Mouse (Mus musculus): ENCODE data around the gene Dgkz. TPM values are rescaled to one million over a fixed set of nuclear protein-coding genes. Genes with fewer than 3 reads are reported as not detected.

The Dgkz gene
- polyA plus RNA-seq, 1 experiment from 2014 or later, result 34.8 TPM

GRCm38 (mm10) chr2:91958049-91958448 lies 17.6 kb downstream of the Dgkz start:
- Histone ChIP-seq H3K36me3 (no peaks in the 10 kb centered on the region), H3K4me2 (no peak overlapping the region), H3K9ac (replicated peaks) (no peak overlapping the region), H3K4me1 (peaks cover 72% of the 10 kb centered on the region), H3K4me3 (replicated peaks) (no peak overlapping the region), H3K27ac (replicated peaks) (no peak overlapping the region), H3K27me3 (replicated peaks) (no peaks in the 10 kb centered on the region), H3K9me3 (replicated peaks) (no peaks in the 10 kb centered on the region)
- no peak for ATAC-seq (ENCODE audit: low FRiP score)
- 83% methylated on average over 8 of the region's 8 CpGs for WGBS

DNA sequence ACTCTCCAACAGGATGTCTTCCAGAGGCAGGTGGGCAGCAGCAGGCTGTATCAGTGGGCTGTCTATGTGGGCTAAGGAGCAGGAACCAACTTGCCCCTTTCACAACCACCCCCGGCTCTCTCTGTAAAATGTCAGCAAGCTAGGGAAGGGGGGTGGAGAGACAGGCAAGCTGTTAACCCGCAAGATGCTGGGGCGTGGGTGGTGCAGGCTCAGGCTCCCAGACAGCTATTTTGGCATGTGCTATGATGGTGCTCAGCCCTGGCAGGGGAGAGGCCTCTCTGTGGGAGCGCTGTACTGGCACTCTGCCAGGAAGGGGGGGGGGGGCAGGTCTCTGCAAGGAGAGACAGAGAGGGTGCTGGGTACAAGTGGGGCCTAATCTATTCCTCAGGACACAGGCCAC lies 18.6 kb downstream of the Dgkz start:
- WGBS, result 33% methylated on average over 4 of the region's 4 CpGs
- Histone ChIP-seq H3K27me3 (replicated peaks) (no peaks in the 10 kb centered on the region), H3K9me3 (replicated peaks) (no peaks in the 10 kb centered on the region), H3K9ac (replicated peaks) (no peak overlapping the region), H3K4me2 (no peak overlapping the region), H3K4me1 (peaks cover 63% of the 10 kb centered on the region), H3K36me3 (no peaks in the 10 kb centered on the region), H3K4me3 (replicated peaks) (no peak overlapping the region), H3K27ac (replicated peaks) (0 out of 2 replicates have a peak overlapping the region, but pooled peaks have one; percentile 13)
- ATAC-seq (ENCODE audit: low FRiP score), result no peak

DNA sequence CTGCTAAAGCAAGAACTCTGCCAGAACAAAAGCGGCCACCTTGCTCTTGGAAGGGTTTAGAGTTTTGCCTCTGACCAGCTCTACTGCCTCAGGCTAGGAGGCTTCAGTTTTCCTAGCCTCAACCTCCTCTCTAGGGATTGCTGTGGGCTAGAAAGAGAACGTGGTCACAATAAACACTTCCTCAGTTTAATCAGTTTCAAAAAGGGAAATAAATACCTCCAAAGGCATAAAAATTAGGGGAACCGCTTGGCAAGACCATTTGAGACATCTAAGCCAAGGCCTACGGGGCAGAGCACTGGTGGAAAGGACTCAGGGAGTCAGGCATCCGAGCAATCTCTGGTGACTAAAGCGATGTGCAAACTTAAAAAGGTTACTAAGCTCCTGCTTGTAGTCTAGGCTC lies 19.8 kb downstream of the Dgkz start:
- H3K4me3 ChIP-seq (replicated peaks), result no peak overlapping the region
- H3K27me3 ChIP-seq (replicated peaks), result no peaks in the 10 kb centered on the region
- peaks cover 51% of the 10 kb centered on the region for H3K4me1 ChIP-seq
- no peak overlapping the region for H3K27ac ChIP-seq (replicated peaks)
- no peaks in the 10 kb centered on the region for H3K36me3 ChIP-seq
- ATAC-seq (ENCODE audit: low FRiP score), result no peak
- 82% methylated on average over 6 of the region's 6 CpGs for WGBS
- H3K9ac ChIP-seq (replicated peaks), result no peak overlapping the region
- H3K9me3 ChIP-seq (replicated peaks), result no peaks in the 10 kb centered on the region
- H3K4me2 ChIP-seq, result no peak overlapping the region

- Histone ChIP-seq H3K27me3 (replicated peaks) (no peaks in the 10 kb centered on the region), H3K4me3 (replicated peaks) (no peak overlapping the region), H3K36me3 (no peaks in the 10 kb centered on the region), H3K9ac (replicated peaks) (no peak overlapping the region), H3K9me3 (replicated peaks) (no peaks in the 10 kb centered on the region), H3K4me2 (no peak overlapping the region), H3K4me1 (peaks cover 54% of the 10 kb centered on the region), H3K27ac (replicated peaks) (no peak overlapping the region)
- 74% methylated on average over 4 of the region's 4 CpGs for WGBS
- ATAC-seq (ENCODE audit: low FRiP score), result no peak
These were observed 20.5 kb downstream of the Dgkz start for GRCm38 (mm10) chr2:91955121-91955591.

- 22% methylated on average over 5 of the region's 5 CpGs for WGBS
- peak overlapping the region; percentile 45; the same call in 1 of the 2 replicates for H3K27ac ChIP-seq (replicated peaks)
- no peak overlapping the region for H3K9ac ChIP-seq (replicated peaks)
- H3K4me3 ChIP-seq (replicated peaks), result no peak overlapping the region
- no peak overlapping the region for H3K4me2 ChIP-seq
- H3K9me3 ChIP-seq (replicated peaks), result no peaks in the 10 kb centered on the region
- ATAC-seq (ENCODE audit: low FRiP score), result no peak; the same call in 1 of the 2 replicates
- no peaks in the 10 kb centered on the region for H3K36me3 ChIP-seq
- H3K27me3 ChIP-seq (replicated peaks), result no peaks in the 10 kb centered on the region
- H3K4me1 ChIP-seq, result peaks cover 54% of the 10 kb centered on the region
These were observed 21.8 kb downstream of the Dgkz start for GRCm38 (mm10) chr2:91953825-91954224.

GRCm38 (mm10) chr2:91950275-91951085 lies 25.2 kb downstream of the Dgkz start:
- 16% methylated on average over 15 of the region's 15 CpGs for WGBS
- peaks cover 62% of the 10 kb centered on the region for H3K4me1 ChIP-seq
- peak; percentile 35 for ATAC-seq (ENCODE audit: low FRiP score)
- no peaks in the 10 kb centered on the region for H3K27me3 ChIP-seq (replicated peaks)
- H3K9me3 ChIP-seq (replicated peaks), result no peaks in the 10 kb centered on the region
- H3K4me2 ChIP-seq, result peak overlapping the region; percentile 29
- no peaks in the 10 kb centered on the region for H3K36me3 ChIP-seq
- H3K27ac ChIP-seq (replicated peaks), result peak overlapping the region; percentile 67
- H3K4me3 ChIP-seq (replicated peaks), result no peak overlapping the region
- H3K9ac ChIP-seq (replicated peaks), result 0 out of 2 replicates have a peak overlapping the region, but pooled peaks have one; percentile 4

DNA sequence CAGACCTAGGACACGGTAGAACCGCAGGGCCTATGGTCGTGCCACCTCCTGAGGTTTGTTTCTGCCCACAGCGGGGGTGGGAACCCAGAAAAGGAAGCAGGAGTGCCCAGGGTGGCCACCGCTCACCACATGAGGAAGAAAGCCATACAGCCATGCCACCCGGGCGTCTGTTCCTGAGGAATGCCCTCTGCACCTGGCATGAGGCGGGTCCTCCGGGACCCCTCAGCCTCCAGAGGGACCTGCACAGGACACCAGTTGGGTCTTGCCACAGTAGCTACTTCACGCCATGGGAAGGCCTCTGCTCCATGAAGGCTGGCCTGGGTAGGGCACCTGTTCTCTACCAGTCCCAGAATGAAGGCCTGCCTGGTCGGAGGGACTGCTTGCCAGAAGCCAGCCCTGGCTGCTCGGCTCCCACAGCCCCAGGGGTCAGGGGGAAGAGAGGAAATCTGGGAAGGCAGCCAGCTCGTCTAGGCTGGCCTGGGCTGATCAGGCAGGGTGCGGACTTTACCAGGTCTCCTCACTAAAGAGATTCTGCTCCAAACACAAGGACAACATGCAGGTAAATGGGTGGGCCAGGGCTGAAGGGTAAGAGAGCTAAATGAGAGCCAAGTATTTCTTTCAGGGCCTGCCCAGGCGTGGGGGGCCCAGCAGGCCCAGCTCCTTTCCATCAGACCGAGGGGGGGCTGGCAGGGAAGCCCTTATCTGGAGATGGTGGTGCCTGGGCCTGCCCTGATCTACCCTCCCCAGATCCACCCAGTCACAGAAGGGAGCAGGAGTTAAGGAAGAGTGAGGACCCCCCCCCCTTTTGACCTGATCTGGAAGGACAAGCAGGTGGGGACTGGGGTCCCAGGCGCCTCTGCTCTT lies 26.0 kb downstream of the Dgkz start:
- H3K4me1 ChIP-seq, result peaks cover 63% of the 10 kb centered on the region
- H3K4me2 ChIP-seq, result peak overlapping the region; percentile 29
- 0 out of 2 replicates have a peak overlapping the region, but pooled peaks have one; percentile 4 for H3K9ac ChIP-seq (replicated peaks)
- ATAC-seq (ENCODE audit: low FRiP score), result 0 out of 2 replicates have a peak, but pooled peaks have one; percentile 15
- 68% methylated on average over 17 of the region's 17 CpGs for WGBS
- no peaks in the 10 kb centered on the region for H3K36me3 ChIP-seq
- no peaks in the 10 kb centered on the region for H3K9me3 ChIP-seq (replicated peaks)
- no peak overlapping the region for H3K4me3 ChIP-seq (replicated peaks)
- H3K27ac ChIP-seq (replicated peaks), result peak overlapping the region; percentile 67
- H3K27me3 ChIP-seq (replicated peaks), result no peaks in the 10 kb centered on the region

DNA sequence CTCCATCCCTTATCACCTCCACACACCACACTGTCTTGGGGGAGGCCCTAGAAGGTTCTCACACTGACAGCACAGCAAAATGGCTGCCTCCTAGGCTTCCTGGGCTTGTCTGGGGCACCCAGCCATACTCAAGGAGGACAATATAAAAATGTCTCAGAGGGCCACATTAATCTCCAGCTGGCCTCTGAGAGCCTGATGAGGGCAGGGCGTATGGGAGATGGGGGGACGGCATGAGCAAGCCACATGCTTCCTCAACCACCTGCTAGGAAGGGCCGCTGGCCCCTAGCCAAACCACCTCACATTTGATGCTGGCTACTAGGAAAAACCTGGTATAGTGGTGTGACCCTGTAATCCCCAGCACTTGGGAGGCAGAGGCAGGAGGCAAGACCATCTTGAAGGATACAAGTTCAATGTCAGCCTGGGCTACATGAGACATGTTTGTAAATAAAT lies 26.8 kb downstream of the Dgkz start:
- WGBS, result 67% methylated on average over 3 of the region's 3 CpGs
- H3K27me3 ChIP-seq (replicated peaks), result no peaks in the 10 kb centered on the region
- no peaks in the 10 kb centered on the region for H3K9me3 ChIP-seq (replicated peaks)
- H3K27ac ChIP-seq (replicated peaks), result peak overlapping the region; percentile 67; the same call in 1 of the 2 replicates
- ATAC-seq (ENCODE audit: low FRiP score), result no peak
- no peaks in the 10 kb centered on the region for H3K36me3 ChIP-seq
- peaks cover 66% of the 10 kb centered on the region for H3K4me1 ChIP-seq
- H3K9ac ChIP-seq (replicated peaks), result no peak overlapping the region
- H3K4me3 ChIP-seq (replicated peaks), result no peak overlapping the region
- no peak overlapping the region for H3K4me2 ChIP-seq

GRCm38 (mm10) chr2:91948151-91948509 lies 27.5 kb downstream of the Dgkz start:
- Histone ChIP-seq H3K4me2 (no peak overlapping the region), H3K9me3 (replicated peaks) (no peaks in the 10 kb centered on the region), H3K4me3 (replicated peaks) (no peak overlapping the region), H3K27ac (replicated peaks) (peak overlapping the region; percentile 23; the same call in 1 of the 2 replicates), H3K4me1 (peaks cover 60% of the 10 kb centered on the region), H3K36me3 (no peaks in the 10 kb centered on the region), H3K9ac (replicated peaks) (no peak overlapping the region), H3K27me3 (replicated peaks) (no peaks in the 10 kb centered on the region)
- 77% methylated on average over 6 of the region's 6 CpGs for WGBS
- no peak for ATAC-seq (ENCODE audit: low FRiP score)

DNA sequence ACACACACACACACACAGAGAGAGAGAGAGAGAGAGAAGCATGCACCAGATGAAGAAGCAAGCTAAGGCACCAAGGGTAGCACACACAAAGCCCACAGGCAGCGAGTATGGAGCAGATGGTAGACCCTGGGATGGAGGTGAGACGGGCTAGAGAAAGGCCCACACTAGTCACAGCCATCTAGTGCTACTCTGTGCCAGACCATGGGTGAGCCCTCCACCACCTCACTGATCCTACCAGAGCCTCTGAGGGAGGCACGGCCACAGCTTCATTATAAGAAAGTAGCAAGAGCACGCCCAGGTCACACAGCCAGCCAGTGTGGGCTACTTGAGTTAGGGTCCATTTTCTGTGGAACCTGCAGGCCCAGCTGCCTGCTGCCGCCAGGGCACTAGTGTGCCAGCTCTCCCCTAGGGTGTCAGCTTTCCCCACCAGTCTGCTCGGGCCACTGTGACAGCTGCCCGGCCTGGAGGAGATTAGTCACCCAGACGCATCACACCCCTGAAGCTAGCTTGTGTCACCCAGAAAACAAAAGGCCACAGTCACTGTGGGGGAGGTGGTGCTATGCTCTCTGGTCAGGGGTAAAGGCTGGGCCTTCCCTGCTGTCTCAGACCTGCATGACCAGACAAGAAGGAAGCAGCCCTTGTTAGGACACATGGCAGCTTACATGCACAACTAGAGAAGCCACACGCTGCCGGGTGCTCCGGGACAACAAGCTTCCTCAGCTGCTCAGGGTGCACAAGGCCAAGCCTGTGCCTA lies 28.1 kb downstream of the Dgkz start:
- H3K4me1 ChIP-seq, result peaks cover 60% of the 10 kb centered on the region
- no peaks in the 10 kb centered on the region for H3K36me3 ChIP-seq
- H3K27ac ChIP-seq (replicated peaks), result peak overlapping the region; percentile 23; the same call in 1 of the 2 replicates
- H3K9ac ChIP-seq (replicated peaks), result no peak overlapping the region
- ATAC-seq (ENCODE audit: low FRiP score), result no peak
- no peaks in the 10 kb centered on the region for H3K27me3 ChIP-seq (replicated peaks)
- H3K4me2 ChIP-seq, result no peak overlapping the region
- no peak overlapping the region for H3K4me3 ChIP-seq (replicated peaks)
- WGBS, result 54% methylated on average over 11 of the region's 11 CpGs
- H3K9me3 ChIP-seq (replicated peaks), result no peaks in the 10 kb centered on the region

DNA sequence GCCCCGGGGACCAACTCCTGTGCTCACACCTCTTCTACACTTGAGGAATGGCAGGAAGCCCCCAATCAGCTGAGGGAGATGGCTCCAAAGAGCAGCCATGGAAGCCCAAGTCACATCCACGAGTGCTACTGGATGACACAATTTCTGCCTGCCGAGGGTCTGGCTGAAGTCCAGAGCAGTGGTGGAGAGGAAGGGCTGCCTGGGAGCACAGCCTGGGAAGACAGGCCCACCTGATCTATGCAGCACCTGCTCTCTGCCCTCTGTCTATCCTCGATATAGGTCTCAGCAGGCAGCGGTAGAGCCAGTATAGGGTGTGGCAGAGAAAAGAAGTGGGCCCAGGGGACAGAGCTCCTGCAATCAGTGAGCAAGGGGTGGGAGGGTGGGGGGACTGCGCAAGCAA lies 28.8 kb downstream of the Dgkz start:
- Histone ChIP-seq H3K27ac (replicated peaks) (no peak overlapping the region), H3K4me1 (peaks cover 60% of the 10 kb centered on the region)
- WGBS, result 41% methylated on average over 6 of the region's 6 CpGs

More for the DNA sequence above, 28.8 kb downstream of the Dgkz start:
- Histone ChIP-seq H3K4me2 (no peak overlapping the region), H3K27me3 (replicated peaks) (no peaks in the 10 kb centered on the region), H3K4me3 (replicated peaks) (no peak overlapping the region), H3K9me3 (replicated peaks) (no peaks in the 10 kb centered on the region), H3K36me3 (no peaks in the 10 kb centered on the region), H3K9ac (replicated peaks) (no peak overlapping the region)
- no peak for ATAC-seq (ENCODE audit: low FRiP score)

Measured in neural tube, embryonic 15.5 days (tissue).